Mouse (Mus musculus): Measurements from ENCODE around the gene Edar.

- TF ChIP-seq CTCF (IDR thresholded peaks at IDR 0.05; ENCODE audit: low read depth, low read length) (no peak), POLR2A (IDR thresholded peaks at IDR 0.05; ENCODE audit: extremely low read depth, insufficient read depth, low read length) (no peak)
Measured at GRCm38 (mm10) chr10:58601431-58601901, 74.0 kb downstream of the Edar start.

All from liver, adult 2 months (tissue).